Mouse (Mus musculus) spleen, postnatal 14 days (tissue): ENCODE measurements around the gene Adgrf1.
"Not testable (repeated sequence)": the region's sequence is repeated elsewhere in the genome, so short reads cannot be mapped to it uniquely, and the experiment has no call there.

Experiments
- DNase-seq, 2 experiments: peaks; one replicate each; pipeline ENCODE4 v3.0.0; 2021 to 2022; ENCODE audit warnings: low spot score in 2 of 2

Gene Adgrf1

GRCm38 (mm10) chr17:43266636-43267035 is 3.5 kb upstream of the Adgrf1 start:
- no peak for DNase-seq

DNA sequence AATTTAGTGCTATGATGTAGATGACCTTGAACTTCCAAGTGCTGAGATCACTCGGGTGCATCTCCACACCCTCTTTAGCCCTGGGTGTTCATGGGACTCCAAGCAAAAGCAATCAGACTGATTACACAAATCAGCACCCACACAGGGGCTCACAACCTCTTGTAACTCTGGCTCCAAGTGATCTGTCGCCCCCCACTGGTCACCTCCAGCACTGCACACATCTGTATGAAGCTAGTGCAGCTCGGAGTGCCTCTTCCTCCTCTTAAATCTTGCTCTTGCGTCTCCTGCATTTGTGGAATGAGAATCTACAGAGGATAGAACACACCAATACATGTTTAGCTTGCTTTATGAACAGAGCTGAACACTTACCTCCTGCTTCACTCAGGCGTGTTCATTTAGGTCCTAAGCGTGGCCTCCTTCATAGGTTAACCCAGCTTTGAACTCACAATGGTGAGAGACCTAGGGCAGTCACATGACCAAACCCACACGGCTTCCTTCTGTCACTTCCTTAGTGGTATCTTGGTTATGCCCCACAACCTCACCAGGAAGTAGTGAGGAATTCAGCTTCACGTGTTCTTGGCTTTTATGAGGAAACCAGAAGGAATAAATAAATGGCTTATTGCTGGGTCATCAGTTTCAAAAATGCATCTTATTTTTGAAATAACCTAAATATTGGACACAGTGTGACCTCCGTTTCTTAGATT is 2.9 kb upstream of the Adgrf1 start:
- peak in 1 of 2 experiments; percentile 7 for DNase-seq

DNA sequence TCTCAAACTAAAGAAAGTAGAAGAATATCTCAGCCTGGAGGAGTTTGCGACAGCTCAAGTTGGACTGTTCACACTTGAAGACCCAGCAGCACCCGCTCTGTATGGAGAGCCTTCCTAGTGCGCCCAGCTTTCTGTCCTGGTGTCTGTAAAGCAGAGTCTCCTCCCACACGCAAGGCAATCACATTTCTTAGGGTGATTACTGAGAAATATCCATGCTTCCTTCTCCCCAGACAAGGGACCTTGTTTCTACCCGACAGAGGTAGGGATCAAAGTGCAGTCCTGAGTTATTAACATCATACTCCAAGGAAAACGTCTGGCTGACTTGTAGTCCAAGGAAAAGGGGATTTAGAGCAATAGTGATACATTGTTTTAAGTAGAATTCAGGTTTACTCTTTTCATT is 6.1 kb downstream of the Adgrf1 start:
- DNase-seq, result no peak

- DNase-seq, result no peak
Measured at GRCm38 (mm10) chr17:43277223-43277622, 7.1 kb downstream of the Adgrf1 start.

DNA sequence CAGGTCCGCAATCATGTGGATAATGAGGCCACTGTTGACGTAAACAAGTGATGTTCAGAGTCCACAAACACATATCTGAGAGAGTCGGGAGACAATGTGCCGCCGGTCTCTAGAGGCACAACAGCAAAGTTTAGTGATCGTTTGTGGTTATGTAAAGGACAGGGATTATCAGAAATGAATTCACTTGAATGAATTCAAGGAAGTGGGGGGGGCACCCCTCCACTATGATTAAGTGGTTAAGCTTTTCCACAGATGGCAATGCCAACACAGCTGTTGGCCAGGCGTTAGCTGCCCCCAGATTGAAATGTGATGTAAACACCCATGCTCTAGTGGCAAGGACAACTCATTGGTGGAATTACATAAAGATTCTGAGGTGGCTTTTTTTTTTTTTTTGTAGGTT is 9.5 kb downstream of the Adgrf1 start:
- DNase-seq, result no peak

- DNase-seq, result no peak
Measured at GRCm38 (mm10) chr17:43282353-43282752, 12.2 kb downstream of the Adgrf1 start.

- DNase-seq, result no peak
Measured at GRCm38 (mm10) chr17:43282828-43283227, 12.7 kb downstream of the Adgrf1 start.

DNA sequence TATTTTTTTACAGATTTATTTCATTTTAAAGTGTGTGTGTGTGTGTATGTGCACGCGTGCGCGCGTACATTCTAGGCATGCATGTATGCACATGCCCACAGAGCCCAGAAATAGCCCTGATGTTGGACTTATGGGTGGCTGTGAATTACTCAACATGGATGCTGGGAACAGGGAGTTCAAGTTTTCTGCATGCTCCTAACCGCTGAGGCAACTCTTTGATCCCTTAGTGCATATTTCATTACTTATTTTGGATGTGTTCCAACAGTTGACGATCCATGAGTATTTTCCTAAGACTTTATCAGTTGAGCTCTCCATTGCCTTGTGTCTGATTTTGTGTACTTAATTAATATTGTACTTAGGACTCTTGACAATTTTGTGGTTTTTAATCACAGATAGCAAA is 29.4 kb downstream of the Adgrf1 start:
- DNase-seq, result no peak

GRCm38 (mm10) chr17:43325986-43326671 is 56.0 kb downstream of the Adgrf1 start:
- no peak for DNase-seq

DNA sequence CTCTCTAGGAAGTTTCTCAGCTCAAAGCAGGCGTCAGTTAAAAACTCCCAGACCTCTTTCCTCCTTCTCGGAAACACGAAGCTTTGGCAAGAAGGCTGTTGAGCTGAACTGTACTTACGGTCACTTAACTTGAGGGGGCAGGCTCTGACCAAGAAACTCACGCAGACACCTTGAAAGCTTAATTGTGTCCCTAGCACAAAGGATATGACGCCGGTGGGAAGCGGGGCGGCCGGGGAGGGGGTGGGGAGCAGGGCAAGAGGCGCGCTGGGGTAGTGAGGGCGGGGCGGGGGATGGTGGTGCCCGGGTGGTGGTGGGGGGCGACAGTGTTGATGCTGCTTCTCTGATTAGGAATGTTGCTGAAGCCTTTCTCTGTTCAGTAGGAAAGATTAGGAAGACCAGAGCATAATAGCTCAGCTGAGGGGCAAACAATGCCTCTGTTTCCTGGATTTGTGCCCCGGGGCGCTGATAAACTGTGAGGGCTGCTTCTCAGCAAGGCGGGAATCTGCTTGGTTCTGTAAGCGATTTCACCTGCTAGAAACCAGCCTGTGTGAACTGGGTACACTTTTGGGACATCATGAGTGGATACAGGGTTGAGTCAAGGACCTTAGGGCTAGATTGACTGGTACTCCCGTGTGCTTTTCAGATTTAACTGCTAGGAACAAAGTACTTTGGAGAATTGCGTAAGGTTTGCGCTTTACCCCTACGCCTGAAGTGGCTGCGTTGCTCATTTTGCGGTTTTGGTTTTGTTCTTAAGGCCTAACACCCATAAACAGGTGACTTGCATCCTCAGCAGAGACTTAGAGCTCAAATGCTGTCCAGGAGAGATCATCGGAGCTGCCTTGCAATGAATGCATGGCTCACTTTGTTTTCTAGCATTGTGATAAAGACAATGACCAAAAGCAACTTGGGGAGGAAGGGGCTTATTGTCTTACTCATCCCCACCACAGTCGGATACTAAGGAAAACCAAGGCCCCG is 56.9 kb downstream of the Adgrf1 start:
- peak in 1 of 2 experiments; percentile 18 for DNase-seq

GRCm38 (mm10) chr17:43327810-43328209 is 57.7 kb downstream of the Adgrf1 start:
- DNase-seq, result peak in 1 of 2 experiments; percentile 12

GRCm38 (mm10) chr17:43329216-43329615 is 59.1 kb downstream of the Adgrf1 start:
- DNase-seq, result no peak

DNA sequence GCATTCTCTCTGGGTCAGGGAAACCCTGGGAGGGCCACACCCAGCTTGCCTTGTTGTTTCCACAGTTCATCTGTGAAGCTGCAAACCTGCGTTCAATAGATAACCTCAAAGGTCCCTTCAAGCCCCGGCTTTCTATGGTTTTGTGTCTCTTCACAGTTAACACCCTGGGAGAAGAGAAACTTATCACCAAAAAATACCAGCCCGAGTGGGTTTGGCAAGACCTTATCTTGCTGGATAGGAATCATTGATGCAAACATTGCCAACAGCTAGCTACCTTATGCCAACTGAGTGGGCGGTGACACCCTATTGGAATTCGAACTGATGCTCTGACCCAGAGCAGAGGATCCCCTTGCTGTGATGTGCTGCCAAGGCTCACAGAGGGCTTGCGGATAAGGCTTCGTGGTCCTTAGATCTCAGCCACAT is 59.6 kb downstream of the Adgrf1 start:
- DNase-seq, result no peak

DNA sequence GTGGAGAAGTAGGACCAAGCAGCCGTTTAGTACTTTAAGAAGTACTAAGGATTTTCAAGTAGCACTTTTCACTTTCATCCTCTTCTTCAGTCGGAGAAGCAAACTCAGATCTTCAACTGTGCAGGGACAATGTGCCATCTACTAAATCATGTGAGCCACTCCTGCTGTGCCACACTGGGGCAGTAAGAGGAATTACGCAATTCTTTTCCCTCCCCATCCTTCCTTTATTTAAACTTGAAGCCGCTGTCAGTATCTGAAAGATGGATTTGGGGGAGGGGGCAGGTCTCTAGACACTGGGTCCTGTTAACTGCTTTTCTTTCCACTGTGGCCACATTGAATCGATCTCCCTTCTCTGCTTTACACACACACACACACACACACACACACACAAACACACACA is 62.6 kb downstream of the Adgrf1 start:
- DNase-seq, result no peak

GRCm38 (mm10) chr17:43334074-43334473 is 63.9 kb downstream of the Adgrf1 start:
- DNase-seq, result no peak

- DNase-seq, result no peak
Measured at GRCm38 (mm10) chr17:43337643-43338042, 67.5 kb downstream of the Adgrf1 start.

DNA sequence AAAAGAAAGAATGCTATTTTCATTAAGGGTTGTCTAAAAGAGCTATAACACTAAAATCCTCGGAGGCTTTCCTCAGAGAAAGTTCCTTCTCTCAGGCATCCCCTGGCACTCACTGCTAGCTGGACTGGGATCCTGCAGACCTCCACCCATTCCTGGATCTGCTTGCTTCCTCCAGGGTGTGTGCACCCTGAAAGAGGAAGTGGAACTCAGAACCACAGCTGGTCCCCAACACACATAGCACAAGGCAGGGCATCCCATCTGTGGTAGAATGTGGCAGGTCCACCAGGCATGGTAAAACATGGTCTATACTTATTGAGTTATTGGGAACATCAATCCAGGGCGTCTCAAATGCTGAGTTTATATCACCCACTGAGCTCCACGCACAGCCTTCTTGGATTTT is 68.2 kb downstream of the Adgrf1 start:
- DNase-seq, result no peak

DNA sequence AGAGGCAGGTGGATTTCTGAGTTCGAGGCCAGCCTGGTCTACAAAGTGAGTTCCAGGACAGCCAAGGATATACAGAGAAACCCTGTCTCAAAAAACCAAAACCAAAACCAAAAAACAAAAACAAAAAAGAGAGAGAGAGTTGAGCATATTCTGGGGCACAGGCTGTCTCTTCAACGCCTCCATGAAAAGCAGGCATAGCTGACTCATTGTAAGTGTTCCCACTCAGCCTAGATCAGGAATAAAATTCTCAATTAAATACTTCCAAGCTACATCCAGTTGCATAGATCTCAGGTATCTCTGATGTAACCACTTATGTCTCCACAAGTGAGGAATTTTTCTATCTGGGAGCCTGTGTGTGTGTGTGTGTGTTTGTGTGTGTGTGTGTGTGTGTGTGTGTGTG is 76.4 kb downstream of the Adgrf1 start:
- DNase-seq, result not testable (repeated sequence)

- no peak for DNase-seq
Measured at GRCm38 (mm10) chr17:43357902-43358539, 87.9 kb downstream of the Adgrf1 start.

GRCm38 (mm10) chr17:43359826-43360619 is 89.9 kb downstream of the Adgrf1 start, which contains the start of gene Adgrf5:
Gene Adgrf5, plus strand, starts transcription at chr17:43360451.
- DNase-seq, result no peak

GRCm38 (mm10) chr17:43361021-43361420 is 90.9 kb downstream of the Adgrf1 start:
- no peak for DNase-seq
